Mouse (Mus musculus) midbrain, embryonic 11.5 days (tissue): ENCODE results near the gene Slf2. TPM values are rescaled to one million over a fixed set of nuclear protein-coding genes. Genes with fewer than 3 reads are reported as not detected.
A peak's percentile ranks its signal among the peaks of the same experiment; 100 is the strongest.

Source experiments
- ATAC-seq: fragments of 200-750 bp; cut with Nextera tagmentation; 2 replicates; pipeline ENCODE4 v1.8.0; 2017; ENCODE audit warnings: moderate TSS enrichment, moderate library complexity; ENCODE audit not compliant: low FRiP score
- DNase-seq: peaks from one replicate; pipeline ENCODE4 v3.0.0; 2015; ENCODE audit warnings: low spot score; ENCODE audit errors: missing footprints
- H3K27ac ChIP-seq: fragments of 300-500 bp; sonication (generic); 2 replicates; pipeline ENCODE4 v1.5.1; 2014; ENCODE audit warnings: low read depth, low read length
- H3K27me3 ChIP-seq: fragments of 300-500 bp; sonication (generic); 2 replicates; pipeline ENCODE4 v1.6.1; 2014; ENCODE audit warnings: mild to moderate bottlenecking, low read length, moderate library complexity, mixed read lengths; ENCODE audit not compliant: control insufficient read depth, insufficient read depth
- H3K36me3 ChIP-seq: fragments of 300-500 bp; sonication (generic); 2 replicates; pipeline ENCODE4 v1.6.1; 2014; ENCODE audit warnings: mild to moderate bottlenecking, low read length, moderate library complexity, mixed read lengths; ENCODE audit not compliant: control insufficient read depth, insufficient read depth
- H3K4me1 ChIP-seq: fragments of 300-500 bp; sonication (generic); 2 replicates; pipeline ENCODE4 v1.6.1; 2014; ENCODE audit warnings: low read length; ENCODE audit not compliant: control insufficient read depth, insufficient read depth
- H3K4me2 ChIP-seq: fragments of 300-500 bp; sonication (generic); 2 replicates; pipeline ENCODE4 v1.6.1; 2014; ENCODE audit warnings: mild to moderate bottlenecking, moderate library complexity
- H3K4me3 ChIP-seq: fragments of 300-500 bp; sonication (generic); 2 replicates; pipeline ENCODE4 v1.5.1; 2014; ENCODE audit warnings: low read depth, low read length
- H3K9ac ChIP-seq: fragments of 300-500 bp; sonication (generic); 2 replicates; pipeline ENCODE4 v1.6.1; 2014; ENCODE audit warnings: low read length
- H3K9me3 ChIP-seq: fragments of 300-500 bp; sonication (generic); 2 replicates; pipeline ENCODE4 v1.6.1; 2016; ENCODE audit warnings: low read length; ENCODE audit not compliant: control insufficient read depth
- WGBS: fragments of 180-500 bp; shearing (Covaris S2); extraction: QIAGEN DNeasy Blood & Tissue Kit; methylation state at CpG from one replicate; pipeline ENCODE4 v1.1.7; 2014; 5-methylcytosine and 5-hydroxymethylcytosine counted together
- polyA plus RNA-seq: library from polyadenylated mRNA; unstranded; fragments of >200 nt; fragmentation: Nextera tagmentation; extraction: Ambion mirVana; gene quantifications from 2 replicates; pipeline ENCODE4 v1.2.1, GENCODE M21; 2014

The Slf2 gene
- polyA plus RNA-seq, 1 experiment from 2014 or later = 38.7 TPM

GRCm38 (mm10) chr19:45007425-45008191 lies 76.7 kb downstream of the Slf2 start:
- no peak overlapping the region for H3K9ac ChIP-seq
- no peaks in the 10 kb centered on the region for H3K9me3 ChIP-seq
- no peaks in the 10 kb centered on the region for H3K27me3 ChIP-seq
- peak overlapping the region; percentile 75 for H3K4me2 ChIP-seq
- peaks cover 9% of the 10 kb centered on the region for H3K36me3 ChIP-seq
- 94% methylated on average over 20 of the region's 20 CpGs for WGBS
- H3K4me3 ChIP-seq = peak overlapping the region; percentile 70; the same call in 1 of the 2 replicates
- ATAC-seq = no peak
- H3K4me1 ChIP-seq = peaks cover 14% of the 10 kb centered on the region; the same call in 1 of the 2 replicates
- no peak overlapping the region for H3K27ac ChIP-seq
- DNase-seq = no peak

DNA sequence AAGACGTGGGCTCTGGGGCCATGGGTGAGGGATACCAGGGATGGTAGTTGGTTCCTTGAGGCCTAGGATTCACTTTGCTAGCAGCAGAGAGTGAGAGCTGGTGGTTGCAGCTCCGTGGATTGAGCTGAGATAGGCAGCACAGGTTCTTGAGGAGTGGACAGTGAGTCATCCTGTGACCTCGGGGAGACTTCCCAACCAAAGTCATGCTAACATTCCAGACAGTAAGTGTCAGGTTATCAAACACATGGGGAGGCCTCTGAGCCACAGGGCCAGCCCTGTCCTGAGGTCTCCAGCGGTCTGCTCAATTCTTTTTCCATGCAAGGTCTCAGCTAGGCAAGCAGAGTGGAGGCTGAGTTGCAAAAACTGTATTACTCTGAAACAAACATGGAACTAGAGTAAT lies 79.7 kb downstream of the Slf2 start:
- Histone ChIP-seq H3K9me3 (no peaks in the 10 kb centered on the region), H3K27me3 (no peaks in the 10 kb centered on the region), H3K36me3 (peaks cover 7% of the 10 kb centered on the region), H3K4me3 (no peak overlapping the region), H3K27ac (no peak overlapping the region), H3K4me2 (no peak overlapping the region), H3K9ac (no peak overlapping the region), H3K4me1 (peaks cover 17% of the 10 kb centered on the region)
- DNase-seq (no peak), ATAC-seq (no peak)
- WGBS = 94% methylated on average over 4 of the region's 4 CpGs

- no peaks in the 10 kb centered on the region for H3K27me3 ChIP-seq
- H3K4me1 ChIP-seq = peaks cover 26% of the 10 kb centered on the region
- ATAC-seq (no peak), DNase-seq (no peak)
- H3K27ac ChIP-seq = peak overlapping the region; percentile 48; the same call in 1 of the 2 replicates
- no peak overlapping the region for H3K4me3 ChIP-seq
- peaks cover 7% of the 10 kb centered on the region for H3K36me3 ChIP-seq
- H3K9me3 ChIP-seq = no peaks in the 10 kb centered on the region
- H3K4me2 ChIP-seq = no peak overlapping the region
- WGBS = 86% methylated on average over 8 of the region's 8 CpGs
- H3K9ac ChIP-seq = no peak overlapping the region
Observed at GRCm38 (mm10) chr19:45012219-45012618, 81.3 kb downstream of the Slf2 start.

DNA sequence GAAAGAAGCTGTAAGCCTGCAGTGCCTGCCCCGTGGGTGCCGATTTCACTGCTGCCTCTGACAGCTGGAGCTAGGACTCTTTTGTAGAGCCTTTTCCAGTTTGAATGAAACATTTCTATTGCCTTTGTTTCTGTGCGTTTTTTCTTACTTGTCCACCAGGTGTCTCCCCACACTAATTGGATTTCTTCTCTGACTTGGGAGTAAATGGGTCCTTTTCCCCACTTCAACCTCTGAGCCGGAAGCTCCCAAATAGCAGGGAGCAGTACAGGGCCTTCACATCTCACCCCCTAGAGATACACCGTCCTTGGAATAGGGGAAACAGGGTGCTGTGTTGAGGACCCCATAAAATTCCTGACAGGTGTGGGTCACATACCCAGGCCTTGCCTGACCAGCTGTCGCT lies 81.7 kb downstream of the Slf2 start:
- Histone ChIP-seq H3K36me3 (peaks cover 7% of the 10 kb centered on the region), H3K27me3 (no peaks in the 10 kb centered on the region), H3K27ac (peak overlapping the region; percentile 48; the same call in 1 of the 2 replicates), H3K9me3 (no peaks in the 10 kb centered on the region), H3K4me3 (no peak overlapping the region), H3K4me1 (peaks cover 24% of the 10 kb centered on the region), H3K9ac (no peak overlapping the region), H3K4me2 (no peak overlapping the region)
- DNase-seq (no peak), ATAC-seq (no peak)
- WGBS = 39% methylated on average over 6 of the region's 6 CpGs

DNA sequence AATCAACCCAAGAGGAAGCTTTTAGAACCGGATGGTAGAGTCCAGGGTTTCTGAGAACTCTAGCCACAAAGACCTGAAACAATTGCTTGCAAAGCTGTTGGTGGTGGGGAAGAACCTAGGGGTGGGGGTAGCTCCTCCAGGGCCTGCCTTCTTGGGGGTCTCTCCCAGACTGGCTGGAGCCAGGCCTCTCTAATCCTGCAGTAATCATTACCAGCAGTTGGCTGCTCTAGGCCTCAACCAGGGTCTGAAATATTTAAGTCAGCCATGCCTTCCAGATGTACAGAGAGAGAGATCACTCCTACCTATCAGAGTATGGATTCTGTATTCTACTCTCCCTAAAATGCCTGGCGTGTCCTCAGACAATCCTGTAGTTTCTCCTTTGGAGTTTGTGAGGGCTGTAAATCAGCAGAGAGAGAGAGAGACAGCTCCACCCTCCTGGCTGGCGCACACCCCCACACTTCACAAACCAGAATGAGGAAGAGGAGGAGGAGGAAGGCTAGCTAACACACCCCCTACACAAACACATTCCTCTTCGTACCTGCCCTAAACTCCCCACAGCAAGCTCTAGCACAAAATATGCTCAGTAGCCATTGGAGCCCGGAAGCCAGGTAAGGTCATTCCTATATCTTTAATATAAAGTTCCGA lies 82.8 kb downstream of the Slf2 start:
- H3K4me1 ChIP-seq = peaks cover 24% of the 10 kb centered on the region
- WGBS = 69% methylated on average over 6 of the region's 6 CpGs

GRCm38 (mm10) chr19:45014335-45014971 lies 83.5 kb downstream of the Slf2 start, which contains the start of gene Lzts2:
Gene Lzts2, plus strand, starts transcription at chr19:45014414.
- peak within 1 kb of the TSS; percentile 83 for H3K4me2 ChIP-seq
- peak; percentile 87 for DNase-seq
- H3K9me3 ChIP-seq = no peaks in the 10 kb centered on the region
- H3K36me3 ChIP-seq = peaks cover 7% of the 10 kb centered on the region
- peak within 1 kb of the TSS; percentile 75 for H3K4me3 ChIP-seq
- ATAC-seq = no peak
- H3K27ac ChIP-seq = peak within 1 kb of the TSS; percentile 20; the same call in 1 of the 2 replicates
- 12% methylated on average over 9 of the region's 10 CpGs for WGBS
- H3K27me3 ChIP-seq = no peaks in the 10 kb centered on the region
- peaks cover 31% of the 10 kb centered on the region for H3K4me1 ChIP-seq
- peak within 1 kb of the TSS; percentile 96 for H3K9ac ChIP-seq

More for the DNA sequence above, 82.8 kb downstream of the Slf2 start:
- DNase-seq = peak; percentile 84
- no peak for ATAC-seq
- H3K4me3 ChIP-seq = no peak overlapping the region
- no peak overlapping the region for H3K4me2 ChIP-seq
- H3K36me3 ChIP-seq = peaks cover 7% of the 10 kb centered on the region
- no peaks in the 10 kb centered on the region for H3K9me3 ChIP-seq
- H3K9ac ChIP-seq = no peak overlapping the region
- no peak overlapping the region for H3K27ac ChIP-seq
- no peaks in the 10 kb centered on the region for H3K27me3 ChIP-seq

GRCm38 (mm10) chr19:45014981-45015402 lies 84.0 kb downstream of the Slf2 start:
- under 1% methylated on average over 22 of the region's 25 CpGs for WGBS
- Histone ChIP-seq H3K4me1 (peaks cover 33% of the 10 kb centered on the region), H3K27ac (peak overlapping the region; percentile 20; the same call in 1 of the 2 replicates), H3K9ac (peak overlapping the region; percentile 96), H3K27me3 (no peaks in the 10 kb centered on the region), H3K36me3 (peaks cover 6% of the 10 kb centered on the region), H3K9me3 (no peaks in the 10 kb centered on the region), H3K4me2 (peak overlapping the region; percentile 83), H3K4me3 (peak overlapping the region; percentile 75)
- peak; percentile 94 for DNase-seq
- ATAC-seq = no peak

- Histone ChIP-seq H3K4me2 (peak overlapping the region; percentile 83), H3K36me3 (no peaks in the 10 kb centered on the region; the same call in 1 of the 2 replicates), H3K9me3 (no peaks in the 10 kb centered on the region), H3K4me1 (peaks cover 39% of the 10 kb centered on the region), H3K27me3 (no peaks in the 10 kb centered on the region), H3K9ac (peak overlapping the region; percentile 96), H3K4me3 (peak overlapping the region; percentile 75), H3K27ac (peak overlapping the region; percentile 96)
- WGBS = under 1% methylated on average over 34 of the region's 34 CpGs
- DNase-seq = peak; percentile 95
- no peak for ATAC-seq
Observed at GRCm38 (mm10) chr19:45015518-45016281, 84.7 kb downstream of the Slf2 start.
